Mouse (Mus musculus) activated CD4-positive, CD25-positive, alpha-beta regulatory T cell, adult 9 weeks (primary cell): ENCODE data around the gene Leprot. TPM values are rescaled to one million over a fixed set of nuclear protein-coding genes. Genes with fewer than 3 reads are reported as not detected.

Source experiments
- polyA plus RNA-seq: library from polyadenylated mRNA; unstranded; fragments of 100-300 nt; shearing (Covaris generic); gene quantifications from one replicate; pipeline ENCODE4 v1.2.1, GENCODE M21; 2017

Leprot gene
- 82.4 TPM for polyA plus RNA-seq

GRCm38 (mm10) chr4:101647196-101647905, at the start of gene Leprot:
Leprot (plus strand) TSS chr4:101647718.

Other genes with a start within 250 kb of the Leprot start
- 0.55 TPM for gene Ak4, start 228.4 kb upstream of the Leprot start, polyA plus RNA-seq
- gene Dnajc6, start 151.1 kb upstream of the Leprot start, polyA plus RNA-seq: 0.81 TPM
- gene Lepr, start 69.7 kb downstream of the Leprot start, polyA plus RNA-seq: not detected
- gene B020004J07Rik, start 196.3 kb downstream of the Leprot start, polyA plus RNA-seq: not detected
- gene C130073F10Rik, start 246.1 kb downstream of the Leprot start, polyA plus RNA-seq: not detected